Mouse (Mus musculus) left cerebral cortex, adult 2 months (tissue): ENCODE measurements at regions not wholly inside any gene's neighbourhood (a gene's known extent, or its start where the extent isn't known, plus 50 kb on each side); places are given as distances from the start of the nearest gene placed in this dataset.

Source experiments
- DNase-seq, 2 experiments: peaks; one replicate each; pipeline ENCODE4 v3.0.0; 2021 to 2022; ENCODE audit warnings: low spot score in 2 of 2, mixed read lengths in 1 of 2; ENCODE audit errors: extremely low spot score in 1 of 2
- H3K27ac ChIP-seq: fragments of 200-600 bp; 2 replicates; pipeline ENCODE4 v1.8.1; 2022
- H3K4me3 ChIP-seq: fragments of 200-600 bp; 2 replicates; pipeline ENCODE4 v1.8.1; 2022
- CTCF ChIP-seq: fragments of 200-600 bp; IDR thresholded peaks from 2 replicates; pipeline ENCODE4 v1.8.1; 2022; ENCODE audit warnings: antibody characterized with exemption, mild to moderate bottlenecking, moderate library complexity
- intact Hi-C: fragments of 180-260 bp; cut with DNase I; formaldehyde crosslinking; loops from one replicate; pipeline ENCODE4 v1.15.1; 2025

DNA sequence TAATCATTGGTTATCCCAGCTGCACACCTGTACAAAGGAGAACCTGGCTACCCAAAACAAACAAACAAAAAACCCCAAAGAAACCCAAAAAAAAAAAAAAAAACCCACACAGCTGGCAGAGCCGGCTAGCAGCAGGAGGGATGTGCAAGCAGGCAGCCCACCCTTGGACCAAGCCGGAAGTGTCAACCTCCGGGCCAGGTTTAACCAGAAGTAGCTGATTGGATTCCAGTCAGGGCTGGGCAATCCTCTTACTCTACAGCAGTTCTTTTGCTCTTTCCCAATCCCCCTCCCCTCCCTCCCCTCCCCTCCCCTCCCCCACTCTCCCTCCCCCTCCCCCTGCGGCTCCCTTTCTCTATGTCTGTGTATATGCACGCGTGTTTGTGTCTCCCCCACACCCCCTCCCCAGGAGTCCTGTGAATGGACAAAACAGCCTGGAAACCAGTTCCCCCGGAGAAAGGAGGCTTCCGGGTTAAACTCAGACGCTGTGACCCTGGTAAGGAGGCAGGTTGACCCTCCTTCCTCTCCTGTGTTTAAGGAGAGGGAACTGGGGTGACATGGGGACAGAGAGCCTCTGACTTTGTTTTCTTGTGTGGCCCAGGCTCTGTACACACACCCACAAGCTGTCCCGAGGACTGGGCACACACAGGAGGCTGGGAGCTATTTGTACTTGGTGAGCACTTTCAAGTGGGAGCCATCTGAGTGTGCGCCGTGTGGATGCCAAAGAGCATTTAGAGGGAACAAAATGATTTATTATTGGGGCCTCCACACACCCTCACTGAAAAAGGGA, 93.9 kb upstream of the Jarid2 start:
- no peak overlapping the region for H3K4me3 ChIP-seq
- H3K27ac ChIP-seq: no peak overlapping the region
- TF ChIP-seq CTCF: no peak
- intact Hi-C loops: no loop called here
- DNase-seq: no peak

DNA sequence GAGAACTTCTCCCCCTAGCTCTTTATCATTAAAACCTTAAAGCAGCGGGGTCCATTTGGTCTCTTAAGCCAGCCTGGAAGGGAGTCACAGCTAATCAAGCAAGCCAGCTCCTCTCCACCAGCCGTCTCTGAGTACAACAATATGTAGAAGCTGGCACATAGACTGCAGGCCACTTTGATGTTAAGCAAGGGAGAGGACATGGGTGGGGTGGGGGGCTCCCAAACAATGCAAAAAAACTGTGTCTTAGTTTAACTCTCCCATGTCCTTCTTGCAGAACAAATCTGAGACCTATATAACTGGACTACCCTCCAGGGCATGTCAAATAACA, 93.3 kb upstream of the Jarid2 start:
- TF ChIP-seq CTCF: no peak
- Histone ChIP-seq H3K4me3 (no peak overlapping the region), H3K27ac (no peak overlapping the region)
- DNase-seq: no peak
- intact Hi-C loops: no loop called here

DNA sequence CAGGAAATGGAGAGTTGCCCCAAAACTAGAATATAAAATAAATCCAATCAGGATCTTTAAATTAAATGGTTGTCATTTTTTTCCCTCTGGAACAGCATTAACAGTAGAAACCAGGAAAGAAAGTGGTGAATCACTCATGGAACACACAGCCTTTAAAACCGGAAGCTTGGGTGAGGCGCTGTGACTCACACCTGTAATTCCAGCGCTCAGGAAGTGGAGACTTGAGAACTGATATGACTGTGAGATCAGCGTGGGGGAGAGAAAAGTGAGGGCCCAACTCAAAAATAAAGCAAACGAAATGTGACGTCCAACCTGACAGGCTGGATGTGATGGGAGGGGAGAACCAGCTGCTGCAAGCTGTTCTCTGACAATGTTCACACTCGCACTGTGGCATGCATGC, 86.9 kb upstream of the Jarid2 start:
- Histone ChIP-seq H3K27ac (no peak overlapping the region), H3K4me3 (no peak overlapping the region)
- intact Hi-C loops: no loop called here
- no peak for DNase-seq
- TF ChIP-seq CTCF: no peak

DNA sequence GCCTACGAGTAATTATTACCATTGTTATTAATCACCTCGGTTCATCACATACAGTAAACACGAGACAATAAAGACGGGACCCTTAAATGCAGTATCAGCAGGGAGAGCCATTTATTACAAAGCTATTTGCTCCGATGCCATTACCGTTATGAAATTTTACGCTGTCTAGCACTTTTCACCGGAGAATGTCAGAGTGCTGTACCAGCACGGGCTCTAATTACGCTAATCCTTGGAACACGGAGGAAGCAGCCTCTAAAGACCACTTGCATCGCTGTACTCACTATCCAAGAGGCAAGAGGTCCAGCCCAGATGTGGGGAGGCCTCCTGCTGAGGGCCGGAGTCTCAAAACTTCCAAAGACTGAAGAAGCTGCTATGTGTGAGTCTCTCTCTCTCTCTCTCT, 79.2 kb upstream of the Jarid2 start:
- no peak overlapping the region for H3K4me3 ChIP-seq
- no peak for DNase-seq
- intact Hi-C loops: no loop called here

DNA sequence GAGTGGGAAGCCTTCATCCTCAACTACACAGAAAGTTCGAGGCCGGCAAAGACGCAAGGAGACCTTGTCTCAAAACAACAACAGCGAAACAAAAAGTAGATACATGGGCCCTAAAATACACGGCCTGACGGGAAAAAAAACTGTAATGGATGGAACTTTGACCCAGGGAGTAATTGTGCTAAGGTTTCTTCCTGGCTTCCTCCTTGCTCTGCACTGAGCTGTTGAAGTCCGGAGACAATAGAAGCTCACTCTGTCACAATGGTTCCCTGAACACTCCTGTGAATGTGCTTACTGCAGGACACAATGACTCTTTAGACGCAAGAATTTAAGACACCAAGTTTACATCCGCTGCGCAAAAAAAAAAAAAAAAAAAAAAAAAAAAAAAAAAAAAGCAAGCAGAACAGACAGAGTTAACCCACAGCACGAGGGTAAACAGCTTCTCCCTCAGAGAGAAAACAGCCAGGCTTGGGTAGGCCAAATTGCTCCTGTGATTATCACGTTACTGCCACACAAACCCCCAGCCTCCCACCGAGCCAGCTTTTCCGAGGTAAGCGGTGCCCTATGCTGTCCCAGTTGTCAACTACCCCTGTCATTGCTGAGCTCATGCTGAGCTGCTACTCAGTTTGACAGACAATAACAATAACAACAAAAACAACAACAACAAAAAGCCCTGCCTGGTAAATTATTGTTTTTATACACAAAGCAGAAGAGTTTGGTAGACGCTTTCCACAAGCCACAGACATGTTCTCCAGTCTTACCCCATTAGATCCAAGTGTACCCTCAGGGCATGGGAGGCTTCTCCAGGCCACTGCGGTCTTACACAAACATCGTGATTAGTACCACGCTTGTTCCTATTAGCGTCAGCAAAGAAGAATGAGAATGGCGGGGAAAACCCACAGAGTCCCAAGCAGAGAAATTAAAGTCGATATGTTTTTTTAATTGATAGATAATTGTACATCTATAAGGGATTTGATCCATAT, 77.7 kb upstream of the Jarid2 start:
- Histone ChIP-seq H3K27ac (no peak overlapping the region), H3K4me3 (no peak overlapping the region)
- TF ChIP-seq CTCF: no peak
- no peak for DNase-seq
- intact Hi-C loops: no loop called here

More for the DNA sequence above, 79.2 kb upstream of the Jarid2 start:
- no peak for TF ChIP-seq CTCF
- H3K27ac ChIP-seq: no peak overlapping the region

DNA sequence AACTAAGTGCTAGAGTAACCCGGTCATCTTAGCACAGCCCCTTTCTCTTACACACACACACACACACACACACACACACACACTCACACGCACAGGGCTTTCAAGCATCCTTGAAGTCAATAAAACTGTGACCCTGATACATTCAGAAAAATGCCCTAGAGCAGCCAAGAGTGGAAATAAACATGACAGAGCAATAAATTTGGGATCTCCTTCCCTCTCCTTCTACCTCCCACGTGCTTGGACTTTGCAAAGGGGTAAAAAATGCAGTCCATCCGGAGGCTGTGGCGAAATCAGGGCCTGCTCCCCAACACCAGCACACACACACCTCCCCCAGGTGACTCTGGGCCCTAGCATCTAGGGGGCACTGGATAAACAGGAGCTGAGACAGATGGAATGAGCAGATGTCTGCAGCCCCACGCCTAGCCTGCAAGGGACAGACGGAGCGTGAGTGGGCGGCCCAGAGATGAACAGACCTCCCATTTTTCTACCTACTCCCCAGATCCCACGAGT, 71.3 kb upstream of the Jarid2 start:
- no peak overlapping the region for H3K4me3 ChIP-seq
- peak; percentile 28 to 49 for DNase-seq
- no peak for TF ChIP-seq CTCF
- intact Hi-C loops: no loop called here
- H3K27ac ChIP-seq: no peak overlapping the region

DNA sequence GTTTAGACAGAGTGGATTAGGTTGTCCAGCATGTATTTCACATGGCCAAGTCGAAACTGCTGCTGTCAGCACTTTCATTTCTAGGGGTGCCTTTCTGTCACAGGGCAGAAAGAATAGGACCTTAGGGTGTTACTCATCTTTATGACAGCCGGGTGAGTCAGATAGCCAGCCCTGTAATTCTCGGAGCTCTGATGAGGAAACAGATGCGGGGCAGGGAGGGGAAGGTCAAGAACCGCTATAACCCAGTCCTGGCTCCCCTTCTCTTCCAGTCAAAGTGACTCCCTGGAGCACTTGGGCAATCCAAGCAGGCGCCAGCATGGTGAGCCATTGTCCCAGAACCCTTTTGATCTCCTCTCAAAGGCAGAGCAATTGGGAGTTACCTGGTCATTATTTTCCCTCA, 69.4 kb upstream of the Jarid2 start:
- intact Hi-C loops: no loop called here
- no peak for TF ChIP-seq CTCF
- no peak overlapping the region for H3K27ac ChIP-seq
- no peak overlapping the region for H3K4me3 ChIP-seq
- no peak for DNase-seq

DNA sequence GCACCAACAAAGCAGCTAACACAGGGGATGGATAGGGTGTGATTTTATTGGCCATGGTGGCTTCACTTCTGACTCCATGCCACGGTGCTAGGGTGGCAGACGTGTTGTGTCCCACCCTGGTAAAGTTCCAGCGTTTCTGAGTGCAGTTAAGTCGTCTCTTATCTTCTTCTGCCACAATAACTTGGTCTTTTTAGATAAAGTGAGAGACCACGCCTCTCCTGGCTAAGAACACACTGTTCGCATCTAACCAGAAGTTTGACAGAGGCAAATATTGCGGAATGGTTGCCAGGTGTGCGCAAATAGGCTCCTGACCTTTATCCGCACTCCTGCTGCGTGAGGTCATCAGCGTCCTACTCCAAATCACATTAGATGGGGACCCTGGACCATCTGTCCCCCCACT, 66.2 kb upstream of the Jarid2 start:
- intact Hi-C loops: no loop called here
- DNase-seq: no peak
- Histone ChIP-seq H3K27ac (no peak overlapping the region), H3K4me3 (no peak overlapping the region)
- TF ChIP-seq CTCF: no peak

DNA sequence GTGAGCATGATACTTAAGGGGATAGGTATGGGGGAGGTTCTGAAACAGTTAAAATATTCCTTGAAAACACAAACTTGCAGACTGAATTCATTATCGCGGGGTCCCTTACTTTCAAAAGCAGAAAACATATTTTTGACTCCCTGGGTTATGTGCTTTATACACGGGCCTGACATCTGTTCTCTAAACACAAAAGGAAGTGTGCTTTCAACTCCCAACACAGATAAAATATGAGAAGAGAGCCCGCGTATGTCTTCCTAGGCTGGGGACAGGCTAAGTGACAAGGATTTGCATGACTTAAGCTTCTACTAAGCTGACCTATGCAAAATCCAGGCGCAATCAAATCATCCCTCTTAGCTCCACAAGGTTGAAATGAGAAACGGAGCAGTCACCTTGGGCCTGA, 65.5 kb upstream of the Jarid2 start:
- no peak for TF ChIP-seq CTCF
- intact Hi-C loops: no loop called here
- no peak for DNase-seq
- Histone ChIP-seq H3K4me3 (no peak overlapping the region), H3K27ac (no peak overlapping the region)

DNA sequence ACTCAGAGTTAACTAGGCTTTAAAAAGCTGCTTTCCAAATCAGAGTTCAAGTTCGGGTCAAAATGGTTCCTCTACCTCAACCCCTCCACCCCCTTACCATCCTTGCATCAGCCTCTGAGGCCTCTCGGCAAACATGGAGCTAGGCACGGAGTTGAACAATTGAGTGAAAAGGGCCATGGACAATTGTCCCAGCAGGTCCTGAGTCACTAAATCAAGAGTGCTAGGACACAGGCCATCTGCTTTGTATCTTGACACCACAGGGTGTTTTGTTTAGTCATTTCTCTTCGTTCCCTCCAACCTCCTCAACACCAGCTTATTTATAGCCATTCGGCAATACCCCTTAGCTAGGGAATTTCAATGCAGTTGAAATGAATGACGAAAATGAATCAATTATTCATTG, 59.5 kb upstream of the Jarid2 start:
- Histone ChIP-seq H3K4me3 (no peak overlapping the region), H3K27ac (no peak overlapping the region)
- intact Hi-C loops: no loop called here
- DNase-seq: no peak
- no peak for TF ChIP-seq CTCF

DNA sequence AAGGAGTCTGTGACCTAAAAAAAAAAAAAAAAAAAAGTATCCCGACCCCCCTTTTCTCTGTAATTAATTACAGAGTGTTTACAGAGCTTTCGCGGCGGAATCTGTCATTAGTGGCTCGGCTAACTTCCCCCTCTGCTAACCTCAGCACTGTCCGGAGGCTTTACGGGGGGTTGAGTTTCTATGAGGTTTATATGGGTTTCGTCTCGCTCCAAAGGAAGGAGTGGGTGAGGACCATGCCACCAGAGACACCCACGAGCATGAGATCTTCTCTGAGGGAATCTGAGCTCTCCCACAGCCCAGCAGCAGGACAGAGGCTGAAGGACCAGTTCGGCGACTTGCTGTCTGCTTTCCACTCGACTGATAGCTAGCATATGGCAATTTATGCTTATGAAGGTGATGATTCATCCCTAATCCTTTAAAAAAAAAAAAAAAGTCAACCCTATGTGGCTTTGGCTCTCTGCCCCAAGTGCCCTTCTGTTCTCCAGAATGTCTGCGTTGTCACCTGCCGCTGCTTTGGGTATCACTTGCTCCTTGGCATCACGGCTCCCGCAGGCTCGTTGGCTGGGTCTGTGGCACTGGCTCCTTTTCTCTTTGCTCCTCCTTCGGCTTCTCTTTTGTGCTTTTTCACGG, 55.8 kb upstream of the Jarid2 start:
- intact Hi-C loops: no loop called here
- Histone ChIP-seq H3K4me3 (peak overlapping the region; percentile 26), H3K27ac (no peak overlapping the region)
- DNase-seq: peak in 1 of 2 experiments; percentile 20
- no peak for TF ChIP-seq CTCF

DNA sequence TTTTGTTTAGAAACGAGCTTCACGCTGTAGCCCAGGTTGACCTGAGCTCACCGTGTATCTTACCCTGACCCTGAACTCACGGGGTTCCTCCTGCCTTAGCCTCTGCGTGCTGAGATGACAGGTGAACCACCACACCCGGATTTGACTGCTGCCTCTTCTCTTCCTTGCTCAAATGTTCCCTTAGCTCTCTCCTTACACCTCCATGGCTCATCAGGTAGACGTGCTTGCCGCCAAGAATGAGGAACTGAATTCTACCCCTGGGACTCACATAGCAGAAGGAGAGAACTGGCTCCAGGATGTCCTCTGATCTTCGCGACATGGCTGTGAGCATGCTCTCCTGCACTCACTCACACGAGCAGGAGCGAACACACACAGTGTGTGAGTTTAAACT, 55.3 kb upstream of the Jarid2 start:
- Histone ChIP-seq H3K27ac (no peak overlapping the region), H3K4me3 (no peak overlapping the region; the same call in 1 of the 2 replicates)
- intact Hi-C loops: no loop called here
- DNase-seq: no peak
- no peak for TF ChIP-seq CTCF
